Mouse (Mus musculus) neural tube, postnatal 0 days (tissue): ENCODE measurements around the gene Shbg. TPM values are rescaled to one million over a fixed set of nuclear protein-coding genes. Genes with fewer than 3 reads are reported as not detected.

Experiments used
- microRNA counts: library from miRNA; unstranded; fragments of <30 nt; microRNA quantifications from one replicate; lab custom pipeline; 2015
- microRNA-seq: library from miRNA; unstranded; fragments of <30 nt; microRNA quantifications from one replicate; pipeline ENCODE4, GENCODE M21; 2016
- polyA plus RNA-seq: library from polyadenylated mRNA; unstranded; fragments of >200 nt; fragmentation: Nextera tagmentation; extraction: Ambion mirVana; gene quantifications from 2 replicates; pipeline ENCODE4 v1.2.1, GENCODE M21; 2015

Shbg gene
- polyA plus RNA-seq: not detected in 2 replicates

GRCm38 (mm10) chr11:69617805-69618204 is at the start of gene Shbg:
Gene Shbg, minus strand, starts transcription at chr11:69617905.

GRCm38 (mm10) chr11:69665961-69666664 is 48.4 kb upstream of the Shbg start, which contains the start of gene Cd68:
Gene Cd68, minus strand, starts transcription at chr11:69666153.

GRCm38 (mm10) chr11:69662213-69662966 is 44.7 kb upstream of the Shbg start, which contains the start of gene Mpdu1:
Gene Mpdu1, minus strand, starts transcription at chr11:69662642.

GRCm38 (mm10) chr11:69655264-69656064 is 37.8 kb upstream of the Shbg start, which contains the start of gene Sox15:
Gene Sox15, plus strand, starts transcription at chr11:69655314.

GRCm38 (mm10) chr11:69632284-69633089 is 14.8 kb upstream of the Shbg start, which contains the start of gene Fxr2:
Gene Fxr2, plus strand, starts transcription at chr11:69632990.

GRCm38 (mm10) chr11:69621571-69622268 is 4.0 kb upstream of the Shbg start, which contains the start of gene Sat2:
Gene Sat2, plus strand, starts transcription at chr11:69622024.

GRCm38 (mm10) chr11:69605726-69606490 is 11.8 kb downstream of the Shbg start, which contains the start of gene Atp1b2:
Gene Atp1b2, minus strand, starts transcription at chr11:69605942.

GRCm38 (mm10) chr11:69580091-69580514 is 37.6 kb downstream of the Shbg start, which contains the start of the genes Wrap53 and Trp53:
Gene Wrap53, minus strand, starts transcription at chr11:69580255.
Gene Trp53, plus strand, starts transcription at chr11:69580359.

MicroRNAs encoded within 50 kb of the gene (microRNA counts, 519-probe panel; counts per million panel counts)
- microRNA mmu-miR-1934 (lab: Ali Mortazavi, UCI) (40.5 counts per million), microRNA mmu-miR-467f (lab: Ali Mortazavi, UCI) (3,049 counts per million, percentile 14 among the panel's probes with 10 or more counts)

Small RNAs within 50 kb of the gene (microRNA-seq; reads per million reads assigned to microRNA genes)
- gene Mir1934 (1.2 reads per million), gene Mir467f (not detected)

Other genes with a start within 250 kb of the Shbg start
- gene Chd3, start 248.5 kb downstream of the Shbg start, polyA plus RNA-seq: 49.9 and 63.9 TPM in 2 replicates
- gene Naa38, start 222.4 kb downstream of the Shbg start, polyA plus RNA-seq: 189 and 200 TPM in 2 replicates
- 18.6 and 21.2 TPM in 2 replicates for gene Cyb5d1, start 222.3 kb downstream of the Shbg start, polyA plus RNA-seq
- gene Tmem88, start 219.7 kb downstream of the Shbg start, polyA plus RNA-seq: 6.9 and 9.2 TPM in 2 replicates
- 21.5 and 23.6 TPM in 2 replicates for gene Kdm6b, start 204.2 kb downstream of the Shbg start, polyA plus RNA-seq
- gene Dnah2, start 68.8 kb downstream of the Shbg start, polyA plus RNA-seq: 2.8 and 4.7 TPM in 2 replicates
- gene Efnb3, start 57.7 kb downstream of the Shbg start, polyA plus RNA-seq: 132 and 148 TPM in 2 replicates
- 12.1 and 13.1 TPM in 2 replicates for gene Wrap53, start 37.6 kb downstream of the Shbg start, polyA plus RNA-seq
- 31.4 and 33.8 TPM in 2 replicates for gene Trp53, start 37.5 kb downstream of the Shbg start, polyA plus RNA-seq
- gene Atp1b2, start 12.0 kb downstream of the Shbg start, polyA plus RNA-seq: 226 and 228 TPM in 2 replicates
- gene Sat2, start 4.1 kb upstream of the Shbg start, polyA plus RNA-seq: 29.9 and 31.5 TPM in 2 replicates
- 29.7 and 32.1 TPM in 2 replicates for gene Fxr2, start 15.1 kb upstream of the Shbg start, polyA plus RNA-seq
- gene Sox15, start 37.4 kb upstream of the Shbg start, polyA plus RNA-seq: 0.36 and 0.46 TPM in 2 replicates
- 113 and 114 TPM in 2 replicates for gene Mpdu1, start 44.7 kb upstream of the Shbg start, polyA plus RNA-seq
- gene Cd68, start 48.2 kb upstream of the Shbg start, polyA plus RNA-seq: 14.1 and 18.7 TPM in 2 replicates
- gene Eif4a1, start 54.5 kb upstream of the Shbg start, polyA plus RNA-seq: 347 and 357 TPM in 2 replicates
- gene Senp3, start 64.2 kb upstream of the Shbg start, polyA plus RNA-seq: 69.5 and 74.3 TPM in 2 replicates
- 0.92 and 0.93 TPM in 2 replicates for gene Tnfsf13, start 67.9 kb upstream of the Shbg start, polyA plus RNA-seq
- 7.0 TPM in 2 replicates for gene Tnfsf12, start 77.9 kb upstream of the Shbg start, polyA plus RNA-seq
- gene Tnfsfm13, start 78.2 kb upstream of the Shbg start, polyA plus RNA-seq: 1.3 and 3.3 TPM in 2 replicates
- gene Polr2a, start 140.7 kb upstream of the Shbg start, polyA plus RNA-seq: 9.6 and 10.9 TPM in 2 replicates
- gene Slc35g3, start 144.1 kb upstream of the Shbg start, polyA plus RNA-seq: 0.09 and 0.15 TPM in 2 replicates
- 4.9 and 6.8 TPM in 2 replicates for gene Zbtb4, start 148.0 kb upstream of the Shbg start, polyA plus RNA-seq
- 1.3 and 1.5 TPM in 2 replicates for gene Chrnb1, start 178.0 kb upstream of the Shbg start, polyA plus RNA-seq
- gene Fgf11, start 184.0 kb upstream of the Shbg start, polyA plus RNA-seq: 7.1 and 8.5 TPM in 2 replicates
- 1.2 and 1.6 TPM in 2 replicates for gene Tmem102, start 187.7 kb upstream of the Shbg start, polyA plus RNA-seq
- not detected in 2 replicates for gene Gm39566, start 197.4 kb upstream of the Shbg start, polyA plus RNA-seq
- gene Spem2, start 200.6 kb upstream of the Shbg start, polyA plus RNA-seq: not detected in 2 replicates
- not detected in 2 replicates for gene Spem1, start 204.3 kb upstream of the Shbg start, polyA plus RNA-seq
- 25.7 and 29.7 TPM in 2 replicates for gene Nlgn2, start 219.9 kb upstream of the Shbg start, polyA plus RNA-seq
- 452 and 485 TPM in 2 replicates for gene Tmem256, start 220.6 kb upstream of the Shbg start, polyA plus RNA-seq
- gene Plscr3, start 228.5 kb upstream of the Shbg start, polyA plus RNA-seq: 32.3 and 33.8 TPM in 2 replicates
- gene Tnk1, start 240.8 kb upstream of the Shbg start, polyA plus RNA-seq: 0.15 TPM in 1 of 2 replicates, not detected in the other